Mouse (Mus musculus): ENCODE measurements at regions not wholly inside any gene's neighbourhood (a gene's known extent, or its start where the extent isn't known, plus 50 kb on each side); places are given as distances from the start of the nearest gene placed in this dataset.

DNA sequence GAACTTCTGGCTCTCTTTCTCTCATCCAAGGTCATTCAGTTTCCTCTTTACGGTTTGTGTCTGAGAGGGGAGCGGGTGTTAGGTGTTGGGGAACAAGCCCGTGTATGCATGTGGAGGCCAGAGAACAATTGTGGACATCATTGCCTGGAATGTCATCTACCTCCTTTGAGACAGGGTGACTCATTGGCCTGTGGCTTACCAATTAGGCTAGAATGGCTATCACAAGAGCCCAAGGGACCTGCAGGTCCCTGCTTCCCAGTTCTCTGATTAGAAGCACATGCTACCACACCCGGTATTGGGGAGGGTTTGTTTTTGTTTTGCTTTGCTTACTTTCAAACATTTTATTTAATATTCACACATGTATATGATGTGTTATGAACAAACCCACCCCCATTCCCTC lies 216.0 kb downstream of the Lmo4 start:
- no peak for TF ChIP-seq CTCF (IDR thresholded peaks at IDR 0.05; ENCODE audit: low read depth)
- no peak for TF ChIP-seq EP300 (optimal IDR thresholded peaks at IDR 0.05)
